Mouse (Mus musculus) embryonic facial prominence, embryonic 10.5 days (tissue): ENCODE results near the gene P2rx1. TPM values are rescaled to one million over a fixed set of nuclear protein-coding genes. Genes with fewer than 3 reads are reported as not detected.

Experiments used
- DNase-seq: peaks from one replicate; pipeline ENCODE4 v3.0.0-alpha.2; 2017; ENCODE audit warnings: low spot score
- H3K27ac ChIP-seq: fragments of 300-500 bp; sonication (generic); replicated peaks from 2 replicates; pipeline ENCODE4 v1.5.1; 2016; ENCODE audit warnings: mild to moderate bottlenecking
- H3K27me3 ChIP-seq: fragments of 300-500 bp; sonication (generic); replicated peaks from 2 replicates; pipeline ENCODE4 v1.6.1; 2016; ENCODE audit warnings: low read depth, mild to moderate bottlenecking; ENCODE audit not compliant: poor library complexity, severe bottlenecking
- H3K36me3 ChIP-seq: fragments of 300-500 bp; sonication (generic); replicated peaks from 2 replicates; pipeline ENCODE4 v1.6.1; 2016; ENCODE audit warnings: mild to moderate bottlenecking, moderate library complexity
- H3K4me1 ChIP-seq: fragments of 300-500 bp; sonication (generic); 2 replicates; pipeline ENCODE4 v1.6.1; 2016
- H3K4me3 ChIP-seq: fragments of 300-500 bp; sonication (generic); 2 replicates; pipeline ENCODE4 v1.5.1; 2016; ENCODE audit warnings: mild to moderate bottlenecking, moderate library complexity
- H3K9me3 ChIP-seq: fragments of 300-500 bp; sonication (generic); 2 replicates; pipeline ENCODE4 v1.6.1; 2016; ENCODE audit warnings: mild to moderate bottlenecking
- WGBS: fragments of 180-500 bp; shearing (Covaris S2); methylation state at CpG from one replicate; pipeline ENCODE4 v1.1.7; 2016; 5-methylcytosine and 5-hydroxymethylcytosine counted together
- polyA plus RNA-seq: library from polyadenylated mRNA; unstranded; fragments of >200 nt; fragmentation: Nextera tagmentation; extraction: Ambion mirVana; gene quantifications from 2 replicates; pipeline ENCODE4 v1.2.1, GENCODE M21; 2016

The P2rx1 gene
- polyA plus RNA-seq, 1 experiment from 2014 or later: 1.0 TPM

DNA sequence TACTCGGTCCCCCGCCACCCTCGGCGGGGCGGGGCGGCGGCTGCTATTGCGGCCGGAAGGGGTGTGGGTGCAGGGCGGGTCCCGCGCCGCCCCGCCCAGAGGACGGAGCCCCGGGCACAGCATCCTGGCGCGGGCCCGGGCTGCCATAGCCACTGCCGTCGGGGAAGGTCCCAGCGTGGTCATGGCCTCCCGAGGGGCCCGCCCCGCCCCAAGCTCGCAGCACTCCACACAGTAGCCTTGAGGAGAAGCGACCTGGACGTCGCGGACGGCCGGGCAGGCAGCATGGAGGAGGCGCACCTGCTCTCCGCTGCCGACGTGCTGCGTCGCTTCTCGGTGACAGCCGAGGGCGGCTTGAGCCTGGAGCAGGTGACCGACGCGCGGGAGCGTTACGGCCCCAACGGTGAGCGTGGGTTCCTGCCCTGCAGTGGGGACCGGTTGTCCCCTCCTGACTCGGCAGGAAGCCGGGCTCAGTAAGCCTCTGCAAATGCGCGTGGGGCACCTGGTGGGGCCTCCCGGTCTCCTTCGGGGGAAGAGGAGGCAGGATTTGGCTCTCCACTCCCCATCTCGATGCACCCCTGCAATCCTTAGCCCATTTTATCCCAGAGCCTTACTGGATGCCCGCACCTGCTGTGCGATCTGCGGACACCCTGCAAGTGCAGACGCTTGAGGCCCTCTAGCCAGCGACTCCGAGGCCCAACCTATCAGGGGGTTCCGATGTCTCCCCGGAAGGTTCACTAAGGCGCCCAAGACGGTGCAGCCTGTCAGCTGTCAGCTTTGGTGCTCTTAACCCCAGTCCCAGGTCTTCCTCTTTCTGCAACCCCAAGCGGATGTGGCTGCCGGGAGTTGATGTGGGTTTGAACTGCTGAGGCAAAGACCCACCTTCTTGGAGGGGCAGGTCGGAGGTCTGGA lies 37.6 kb upstream of the P2rx1 start, which contains the start of gene Atp2a3:
Atp2a3 (plus strand) TSS at position 98 of the 909 bp plus-strand sequence.
- Histone ChIP-seq H3K4me3 (peak within 1 kb of the TSS; percentile 53), H3K27me3 (peaks cover 78% of the 10 kb centered on the region), H3K9me3 (no peaks in the 10 kb centered on the region), H3K27ac (no peak within 1 kb of the TSS), H3K36me3 (no peaks in the 10 kb centered on the region), H3K4me1 (peaks cover 29% of the 10 kb centered on the region)
- WGBS: 5% methylated on average over 70 of the region's 70 CpGs
- DNase-seq: no peak

DNA sequence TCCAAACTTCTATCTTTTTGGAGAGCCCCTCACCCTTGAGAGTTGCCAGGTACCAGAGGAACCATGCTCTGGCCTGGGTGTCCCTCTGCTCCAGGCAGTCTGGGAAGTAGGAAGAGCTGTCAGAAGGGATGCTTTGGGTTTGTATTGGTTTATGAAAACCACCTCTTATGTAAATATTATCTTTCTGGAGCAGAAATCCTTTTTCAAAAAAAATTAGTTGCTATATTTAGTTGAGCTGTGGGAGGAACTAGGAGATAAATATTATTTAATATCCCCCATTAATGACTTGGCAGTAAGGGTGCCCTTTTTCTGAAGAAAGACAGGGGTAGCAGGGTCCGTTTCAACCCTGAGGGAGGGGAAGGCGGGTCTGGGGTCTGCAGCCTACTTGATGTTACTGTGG lies 36.5 kb upstream of the P2rx1 start:
- WGBS: 80% methylated on average over 2 of the region's 2 CpGs
- no peak overlapping the region for H3K4me3 ChIP-seq
- no peak for DNase-seq
- peaks cover 29% of the 10 kb centered on the region for H3K4me1 ChIP-seq
- no peak overlapping the region for H3K27ac ChIP-seq
- no peaks in the 10 kb centered on the region for H3K9me3 ChIP-seq
- no peaks in the 10 kb centered on the region for H3K36me3 ChIP-seq
- H3K27me3 ChIP-seq: peaks cover 78% of the 10 kb centered on the region

DNA sequence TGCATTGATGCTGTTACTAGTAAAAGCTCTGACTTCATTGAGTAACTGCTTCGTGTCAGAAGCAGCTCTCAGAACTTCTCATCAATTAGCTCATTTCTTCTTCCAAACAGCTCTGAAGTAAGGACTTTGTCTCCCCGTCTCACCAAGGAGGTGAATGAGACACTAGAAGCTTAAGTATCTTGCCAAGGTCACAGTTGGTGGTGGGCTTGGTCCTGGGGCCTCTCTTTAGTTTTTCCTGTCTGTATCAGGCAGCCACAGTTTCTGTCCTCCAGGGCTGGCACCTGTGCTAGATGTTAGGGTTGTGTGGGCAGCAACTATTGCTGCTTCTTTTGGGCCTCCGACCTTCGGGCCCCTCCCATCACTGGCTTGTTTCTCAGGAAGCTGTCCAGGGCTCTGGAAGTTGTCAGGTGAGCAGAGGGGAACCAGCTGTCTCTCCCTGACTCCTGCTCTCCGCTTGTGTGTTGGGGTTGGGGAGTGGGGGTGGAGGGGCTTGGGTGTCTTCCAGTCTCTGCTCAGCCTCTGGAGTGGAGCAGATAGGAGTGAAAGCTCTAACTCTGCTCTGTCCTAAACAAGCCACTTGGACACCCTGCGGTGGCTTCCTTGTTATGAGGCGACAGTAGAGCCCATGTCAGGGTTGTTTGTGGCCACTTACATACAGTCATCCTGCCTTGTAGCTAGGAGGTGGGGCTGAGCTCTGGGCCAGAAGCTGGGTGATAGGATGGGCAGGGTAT lies 35.7 kb upstream of the P2rx1 start:
- no peak overlapping the region for H3K4me3 ChIP-seq
- H3K36me3 ChIP-seq: no peaks in the 10 kb centered on the region
- H3K4me1 ChIP-seq: peaks cover 29% of the 10 kb centered on the region
- H3K9me3 ChIP-seq: no peaks in the 10 kb centered on the region
- no peak for DNase-seq
- no peak overlapping the region for H3K27ac ChIP-seq
- WGBS: 49% methylated on average over 7 of the region's 7 CpGs
- peaks cover 72% of the 10 kb centered on the region for H3K27me3 ChIP-seq

DNA sequence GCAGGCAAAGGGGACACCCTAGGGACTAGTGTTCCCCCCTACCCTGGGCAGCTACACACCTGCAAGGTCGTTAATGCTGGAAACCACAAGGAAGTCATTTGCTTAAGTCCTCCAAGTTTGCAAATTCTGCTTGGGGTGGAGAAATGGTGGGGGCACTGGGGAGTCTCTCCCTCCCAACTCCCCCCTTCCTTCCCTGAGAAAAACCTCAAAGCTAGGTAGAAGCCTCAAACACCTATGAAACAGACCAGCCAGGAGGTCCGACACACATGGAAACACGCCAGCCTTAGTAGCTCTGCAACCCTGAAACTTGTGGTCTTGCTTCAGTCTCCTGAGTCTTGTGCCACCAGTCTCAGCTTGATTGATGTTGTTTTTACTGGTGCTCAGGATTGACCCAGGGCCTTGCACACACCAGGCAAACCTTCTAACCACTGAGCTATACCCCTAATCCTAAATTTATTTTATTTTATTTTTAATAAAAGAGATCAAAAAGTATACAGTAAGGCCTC lies 35.1 kb upstream of the P2rx1 start:
- Histone ChIP-seq H3K27me3 (peaks cover 66% of the 10 kb centered on the region), H3K36me3 (no peaks in the 10 kb centered on the region), H3K27ac (no peak overlapping the region), H3K9me3 (no peaks in the 10 kb centered on the region), H3K4me1 (peaks cover 26% of the 10 kb centered on the region), H3K4me3 (no peak overlapping the region)
- WGBS: 64% methylated on average over 3 of the region's 3 CpGs
- DNase-seq: no peak

DNA sequence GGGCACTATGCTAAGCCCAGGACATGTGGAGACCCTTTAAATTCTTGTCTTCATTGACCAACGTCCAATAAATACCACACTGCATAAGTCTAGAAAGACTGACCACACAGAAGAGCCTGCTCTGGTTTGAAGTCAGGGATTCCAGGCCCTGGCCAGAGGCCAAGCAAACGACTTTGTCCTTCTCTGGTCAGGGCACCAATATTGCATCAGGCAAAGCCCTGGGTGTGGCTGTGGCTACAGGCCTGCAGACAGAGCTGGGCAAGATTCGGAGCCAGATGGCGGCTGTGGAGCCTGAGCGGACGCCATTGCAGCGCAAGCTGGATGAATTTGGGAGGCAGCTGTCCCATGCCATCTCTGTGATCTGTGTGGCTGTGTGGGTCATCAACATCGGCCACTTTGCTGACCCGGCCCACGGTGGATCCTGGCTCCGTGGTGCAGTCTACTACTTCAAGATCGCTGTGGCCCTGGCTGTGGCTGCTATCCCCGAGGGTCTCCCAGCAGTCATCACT lies 23.9 kb upstream of the P2rx1 start:
- no peak for DNase-seq
- WGBS: 84% methylated on average over 13 of the region's 13 CpGs
- H3K9me3 ChIP-seq: no peaks in the 10 kb centered on the region

DNA sequence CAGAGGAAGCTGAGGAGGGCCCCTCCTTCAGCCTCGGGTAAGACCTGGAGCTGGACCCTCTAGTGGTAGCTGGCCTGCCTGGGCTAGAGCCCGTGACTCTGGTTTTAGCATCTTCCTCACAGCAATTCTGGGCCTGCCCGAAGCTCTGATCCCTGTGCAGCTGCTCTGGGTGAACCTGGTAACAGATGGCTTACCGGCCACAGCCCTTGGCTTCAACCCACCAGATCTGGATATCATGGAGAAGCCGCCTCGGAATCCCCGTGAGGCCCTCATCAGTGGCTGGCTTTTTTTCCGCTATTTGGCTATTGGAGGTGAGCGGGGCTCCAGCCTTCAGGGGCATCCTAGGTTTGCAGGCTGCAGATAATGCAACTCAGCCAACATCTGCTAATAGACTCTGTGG lies 16.4 kb upstream of the P2rx1 start:
- WGBS: 82% methylated on average over 9 of the region's 9 CpGs
- no peak for DNase-seq
- Histone ChIP-seq H3K36me3 (no peaks in the 10 kb centered on the region), H3K4me3 (no peak overlapping the region), H3K27ac (no peak overlapping the region), H3K4me1 (no peaks in the 10 kb centered on the region), H3K9me3 (no peaks in the 10 kb centered on the region), H3K27me3 (0 out of 2 replicates have a peak, but pooled peaks cover 14% of the 10 kb centered on the region)

More for the DNA sequence above, 23.9 kb upstream of the P2rx1 start:
- H3K27ac ChIP-seq: no peak overlapping the region
- H3K27me3 ChIP-seq: peaks cover 31% of the 10 kb centered on the region
- H3K4me1 ChIP-seq: no peaks in the 10 kb centered on the region
- H3K4me3 ChIP-seq: no peak overlapping the region
- H3K36me3 ChIP-seq: no peaks in the 10 kb centered on the region

DNA sequence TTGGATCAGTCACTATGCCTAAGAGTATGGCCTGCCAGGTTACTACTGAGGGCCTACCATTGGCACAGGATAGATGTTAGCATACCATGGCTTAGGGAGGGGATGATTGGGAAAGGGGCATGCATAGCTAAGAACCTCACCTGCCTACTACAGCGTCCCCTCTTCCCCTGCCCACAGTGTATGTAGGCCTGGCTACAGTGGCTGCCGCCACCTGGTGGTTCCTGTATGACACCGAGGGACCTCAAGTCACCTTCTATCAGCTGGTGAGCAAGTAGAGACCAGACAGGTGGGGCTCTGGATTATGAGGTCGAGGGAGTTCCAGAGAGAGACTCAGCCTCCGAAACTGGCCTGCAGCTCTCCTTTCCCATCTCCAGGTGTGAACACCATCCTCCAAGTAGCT lies 15.6 kb upstream of the P2rx1 start:
- WGBS: 41% methylated on average over 5 of the region's 5 CpGs
- no peak overlapping the region for H3K27ac ChIP-seq
- H3K27me3 ChIP-seq: 0 out of 2 replicates have a peak, but pooled peaks cover 11% of the 10 kb centered on the region
- H3K4me3 ChIP-seq: no peak overlapping the region
- no peaks in the 10 kb centered on the region for H3K4me1 ChIP-seq
- H3K36me3 ChIP-seq: no peaks in the 10 kb centered on the region
- H3K9me3 ChIP-seq: no peaks in the 10 kb centered on the region
- no peak for DNase-seq

DNA sequence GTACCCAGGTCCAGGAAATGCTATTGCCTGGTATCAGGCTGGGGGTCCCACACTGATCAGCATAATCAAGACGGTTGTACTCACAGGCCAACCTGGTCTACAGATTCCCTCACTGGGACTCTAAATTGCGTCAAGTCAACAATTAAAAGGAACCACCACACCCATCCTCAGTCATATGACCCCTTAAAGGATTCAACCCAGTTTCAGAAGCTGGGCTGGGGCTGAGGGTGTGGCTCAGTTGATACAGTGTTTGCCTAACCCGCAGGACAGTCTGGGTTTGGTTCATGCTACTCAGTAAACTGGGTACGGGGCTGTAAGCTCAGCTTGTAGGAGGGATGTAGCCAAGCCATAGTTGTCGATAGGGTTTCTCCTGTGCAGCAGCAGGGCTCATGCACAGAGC lies 12.2 kb upstream of the P2rx1 start:
- 82% methylated on average over 5 of the region's 5 CpGs for WGBS
- Histone ChIP-seq H3K27me3 (peaks cover 5% of the 10 kb centered on the region; the same call in 1 of the 2 replicates), H3K9me3 (no peaks in the 10 kb centered on the region), H3K36me3 (no peaks in the 10 kb centered on the region), H3K4me1 (peaks cover 21% of the 10 kb centered on the region), H3K4me3 (no peak overlapping the region), H3K27ac (no peak overlapping the region)
- DNase-seq: no peak

DNA sequence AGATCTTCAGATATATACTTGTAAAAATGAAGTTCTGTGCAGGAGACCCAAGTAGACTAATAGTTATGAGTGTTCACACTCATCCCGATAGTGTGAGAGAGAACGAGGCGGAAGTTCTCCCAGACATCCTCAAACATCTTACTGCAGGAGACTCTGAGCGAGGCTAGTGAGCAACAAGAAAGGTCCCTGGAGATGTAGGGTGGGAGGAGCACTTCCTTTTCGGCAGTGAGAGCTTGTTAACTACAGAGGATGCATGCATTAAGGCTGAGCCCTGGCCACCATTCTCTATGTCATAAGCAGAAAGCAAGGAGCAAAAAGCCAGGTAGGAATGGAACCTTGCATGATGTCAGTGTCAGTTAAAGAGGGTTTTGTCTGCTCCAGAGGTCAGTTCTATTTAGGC lies 11.7 kb upstream of the P2rx1 start:
- peaks cover 25% of the 10 kb centered on the region for H3K4me1 ChIP-seq
- no peak for DNase-seq
- H3K9me3 ChIP-seq: no peaks in the 10 kb centered on the region
- no peak overlapping the region for H3K27ac ChIP-seq
- H3K36me3 ChIP-seq: no peaks in the 10 kb centered on the region
- 71% methylated on average over 5 of the region's 5 CpGs for WGBS
- H3K4me3 ChIP-seq: no peak overlapping the region
- H3K27me3 ChIP-seq: peaks cover 6% of the 10 kb centered on the region; the same call in 1 of the 2 replicates

DNA sequence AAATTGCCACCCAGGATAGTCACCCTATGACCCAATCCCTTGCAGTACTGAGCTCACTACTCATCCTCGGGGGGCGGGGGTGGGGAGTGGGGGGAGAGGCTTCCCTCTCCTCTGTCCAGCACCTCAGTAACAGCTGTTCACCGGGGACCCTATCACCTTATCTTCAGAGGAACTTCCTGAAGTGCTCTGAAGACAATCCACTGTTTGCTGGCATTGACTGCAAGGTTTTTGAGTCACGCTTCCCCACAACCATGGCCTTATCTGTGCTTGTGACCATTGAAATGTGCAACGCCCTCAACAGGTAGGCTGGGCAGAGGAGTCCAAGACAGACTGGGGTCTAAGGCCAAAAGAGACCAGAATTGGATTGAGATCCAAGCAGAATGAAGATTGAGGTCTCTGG lies 11.1 kb upstream of the P2rx1 start:
- WGBS: 82% methylated on average over 5 of the region's 5 CpGs
- no peaks in the 10 kb centered on the region for H3K36me3 ChIP-seq
- no peaks in the 10 kb centered on the region for H3K9me3 ChIP-seq
- DNase-seq: no peak
- peaks cover 6% of the 10 kb centered on the region; the same call in 1 of the 2 replicates for H3K27me3 ChIP-seq
- H3K4me1 ChIP-seq: peaks cover 27% of the 10 kb centered on the region
- no peak overlapping the region for H3K27ac ChIP-seq
- no peak overlapping the region for H3K4me3 ChIP-seq

DNA sequence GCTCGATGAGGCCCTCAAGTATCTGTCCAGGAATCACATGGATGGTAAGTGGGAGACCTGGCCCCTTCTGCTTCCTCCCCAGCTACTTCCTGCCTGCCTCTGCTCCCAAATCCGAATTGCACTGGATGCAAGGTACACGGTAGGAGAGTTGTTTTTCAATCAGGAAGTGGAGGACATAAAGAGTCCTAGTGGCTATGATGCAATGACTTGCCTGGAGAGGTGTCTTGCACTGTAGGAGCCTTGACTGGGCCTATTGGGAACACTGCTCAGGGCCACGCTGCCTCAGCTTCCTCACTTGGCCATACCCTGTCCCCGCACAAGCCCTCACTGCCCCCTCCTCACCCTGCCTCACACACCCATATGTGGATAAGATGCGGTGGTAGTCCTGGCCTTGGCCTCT lies 9.9 kb upstream of the P2rx1 start:
- Histone ChIP-seq H3K36me3 (no peaks in the 10 kb centered on the region), H3K27me3 (peaks cover 6% of the 10 kb centered on the region; the same call in 1 of the 2 replicates), H3K4me3 (no peak overlapping the region), H3K4me1 (peaks cover 27% of the 10 kb centered on the region), H3K9me3 (no peaks in the 10 kb centered on the region), H3K27ac (no peak overlapping the region)
- no peak for DNase-seq
- 76% methylated on average over 6 of the region's 6 CpGs for WGBS

DNA sequence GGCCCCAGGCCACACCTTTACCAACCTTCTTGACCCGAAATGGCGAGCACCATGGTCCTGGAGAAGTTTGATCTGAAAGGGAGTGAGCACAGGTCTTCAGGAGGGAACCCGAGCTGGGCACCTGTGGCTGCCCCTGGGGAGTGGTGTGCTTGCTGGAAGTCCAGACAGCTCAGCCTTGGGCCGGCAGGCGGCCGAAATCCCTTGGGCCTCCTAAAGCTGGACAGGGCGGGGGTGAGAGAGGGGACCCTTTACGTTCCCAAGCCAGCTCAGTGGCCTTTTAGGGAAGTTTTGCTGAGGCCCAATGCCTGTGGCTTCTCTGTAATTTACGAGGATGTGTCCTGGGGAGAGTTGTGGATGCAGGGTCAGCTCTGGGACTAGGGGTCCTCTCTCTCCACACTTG lies 8.2 kb upstream of the P2rx1 start:
- Histone ChIP-seq H3K27me3 (peaks cover 6% of the 10 kb centered on the region; the same call in 1 of the 2 replicates), H3K4me3 (no peak overlapping the region), H3K27ac (no peak overlapping the region), H3K4me1 (peaks cover 27% of the 10 kb centered on the region), H3K36me3 (no peaks in the 10 kb centered on the region), H3K9me3 (no peaks in the 10 kb centered on the region)
- no peak for DNase-seq
- 82% methylated on average over 9 of the region's 9 CpGs for WGBS
